Mouse (Mus musculus) ES-Bruce4 (cell line): ENCODE measurements around the gene Bicdl1. TPM values are rescaled to one million over a fixed set of nuclear protein-coding genes. Genes with fewer than 3 reads are reported as not detected.

ENCODE experiments used
- H3K27ac ChIP-seq: 2 replicates; pipeline ENCODE4 v1.5.1; 2012; ENCODE audit warnings: low read length, inconsistent platforms; ENCODE audit not compliant: insufficient read depth
- H3K27me3 ChIP-seq: 2 replicates; pipeline ENCODE4 v1.6.1; 2012; ENCODE audit warnings: mild to moderate bottlenecking, low read length, inconsistent platforms; ENCODE audit not compliant: control insufficient read depth, poor library complexity, insufficient read depth, severe bottlenecking
- H3K36me3 ChIP-seq: 2 replicates; pipeline ENCODE4 v1.6.1; 2012; ENCODE audit warnings: inconsistent platforms, mild to moderate bottlenecking, low read length, moderate library complexity; ENCODE audit not compliant: control insufficient read depth, poor library complexity, insufficient read depth, severe bottlenecking
- H3K4me1 ChIP-seq: one replicate; pipeline ENCODE4 v1.8.1; 2011; ENCODE audit warnings: low read length; ENCODE audit not compliant: control insufficient read depth, insufficient read depth
- H3K4me3 ChIP-seq: 2 replicates; pipeline ENCODE4 v1.5.1; 2011; ENCODE audit warnings: low read depth, mild to moderate bottlenecking, low read length
- H3K9ac ChIP-seq: 2 replicates; pipeline ENCODE4 v1.6.1; 2012; ENCODE audit warnings: low read depth, mild to moderate bottlenecking, inconsistent platforms; ENCODE audit not compliant: poor library complexity, severe bottlenecking
- H3K9me3 ChIP-seq: replicated peaks from 2 replicates; pipeline ENCODE4 v1.6.1; 2012; ENCODE audit warnings: mild to moderate bottlenecking, low read length, inconsistent platforms; ENCODE audit not compliant: control insufficient read depth, poor library complexity, insufficient read depth, severe bottlenecking
- CTCF ChIP-seq: IDR thresholded peaks from one replicate; pipeline ENCODE4 v1.8.1; 2011; ENCODE audit warnings: low read depth, low read length
- EP300 ChIP-seq: IDR thresholded peaks from 2 replicates; pipeline ENCODE4 v1.6.1; 2011; ENCODE audit warnings: low read depth, low read length; ENCODE audit not compliant: insufficient read depth
- POLR2A ChIP-seq: IDR thresholded peaks from one replicate; pipeline ENCODE4 v1.8.1; 2011; ENCODE audit warnings: low read length; ENCODE audit not compliant: insufficient read depth
- polyA plus RNA-seq: library from polyadenylated mRNA; stranded (reverse); fragments of >200 nt; gene quantifications from 2 replicates; pipeline ENCODE4 v1.2.4, GENCODE M21; 2011; ENCODE audit warnings: low read depth; ENCODE audit not compliant: missing spikeins, insufficient read depth, insufficient read length

Bicdl1 gene
- polyA plus RNA-seq, 1 experiment, result 34.0 TPM

DNA sequence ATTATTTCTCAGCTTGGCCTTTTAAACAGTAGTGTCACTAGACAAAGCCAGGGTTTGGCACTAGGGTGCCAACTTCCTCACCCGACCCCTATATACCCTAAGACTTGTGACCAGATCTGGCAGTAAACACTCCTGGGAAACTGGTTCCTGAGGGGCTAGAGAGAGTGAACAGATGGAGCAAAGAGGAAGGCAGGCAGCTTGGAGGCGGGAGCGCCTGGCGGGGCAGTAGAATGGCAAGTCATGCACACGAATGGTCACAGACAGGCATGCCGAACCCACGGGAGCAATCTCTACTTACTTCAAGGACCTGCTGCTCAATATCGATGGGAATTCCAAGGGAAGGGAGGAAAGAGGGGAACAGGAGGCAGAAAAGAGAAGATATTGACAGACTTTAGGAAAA lies 59.6 kb downstream of the Bicdl1 start:
- Histone ChIP-seq H3K9ac (no peak overlapping the region), H3K36me3 (no peaks in the 10 kb centered on the region), H3K4me3 (no peak overlapping the region), H3K27ac (no peak overlapping the region), H3K9me3 (no peaks in the 10 kb centered on the region), H3K27me3 (no peaks in the 10 kb centered on the region), H3K4me1 (no peaks in the 10 kb centered on the region)
- TF ChIP-seq EP300, result no peak
- no peak for TF ChIP-seq CTCF
- no peak for TF ChIP-seq POLR2A

DNA sequence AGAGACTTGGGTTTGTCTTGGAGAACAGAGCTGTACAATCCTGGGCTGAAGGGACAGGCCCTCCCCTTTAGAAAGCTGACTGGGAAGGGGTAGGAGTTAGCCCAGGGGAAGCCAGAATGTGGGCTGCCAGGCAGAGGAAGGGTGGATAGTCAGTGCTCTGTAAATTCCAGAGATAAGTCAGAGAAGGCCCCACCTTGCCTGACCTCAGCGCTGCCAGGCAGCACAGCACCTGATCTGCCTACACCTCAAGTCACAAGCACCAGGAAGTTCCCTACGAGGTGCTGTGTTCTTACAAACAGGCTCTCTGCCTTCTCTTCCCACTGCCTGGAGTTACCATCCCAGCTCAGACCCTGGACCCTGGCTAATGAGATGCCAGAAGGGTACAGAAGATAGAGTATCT lies 61.0 kb downstream of the Bicdl1 start:
- Histone ChIP-seq H3K27ac (no peak overlapping the region), H3K36me3 (no peaks in the 10 kb centered on the region), H3K9me3 (no peaks in the 10 kb centered on the region), H3K4me3 (no peak overlapping the region), H3K4me1 (no peaks in the 10 kb centered on the region), H3K27me3 (no peaks in the 10 kb centered on the region), H3K9ac (no peak overlapping the region)
- TF ChIP-seq POLR2A (no peak), EP300 (no peak)

DNA sequence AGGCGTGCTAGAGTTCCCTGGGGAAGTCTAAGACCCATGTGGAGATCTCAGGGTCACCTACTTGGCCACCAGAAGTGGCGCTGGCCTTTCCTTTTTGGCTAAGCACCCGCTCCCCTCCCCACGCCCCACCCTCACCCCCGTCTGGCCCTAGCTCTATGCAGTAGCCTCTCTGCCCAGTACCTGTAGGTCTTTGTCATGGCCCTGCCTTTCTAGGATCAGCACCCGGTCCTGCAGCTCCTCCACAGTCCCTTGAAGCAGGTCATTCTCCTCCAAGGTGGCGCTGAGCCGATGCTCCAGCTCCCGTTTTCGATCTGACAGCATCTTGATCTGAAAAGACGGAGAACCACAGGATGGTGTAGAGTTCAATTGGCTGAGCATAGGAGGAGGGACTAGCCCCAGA lies 61.4 kb downstream of the Bicdl1 start:
- H3K27ac ChIP-seq, result no peak overlapping the region
- H3K4me1 ChIP-seq, result no peaks in the 10 kb centered on the region
- no peak overlapping the region for H3K4me3 ChIP-seq
- TF ChIP-seq POLR2A, result no peak
- no peak for TF ChIP-seq CTCF
- TF ChIP-seq EP300, result no peak
- H3K9ac ChIP-seq, result no peak overlapping the region
- no peaks in the 10 kb centered on the region for H3K27me3 ChIP-seq
- no peaks in the 10 kb centered on the region for H3K36me3 ChIP-seq
- no peaks in the 10 kb centered on the region for H3K9me3 ChIP-seq

DNA sequence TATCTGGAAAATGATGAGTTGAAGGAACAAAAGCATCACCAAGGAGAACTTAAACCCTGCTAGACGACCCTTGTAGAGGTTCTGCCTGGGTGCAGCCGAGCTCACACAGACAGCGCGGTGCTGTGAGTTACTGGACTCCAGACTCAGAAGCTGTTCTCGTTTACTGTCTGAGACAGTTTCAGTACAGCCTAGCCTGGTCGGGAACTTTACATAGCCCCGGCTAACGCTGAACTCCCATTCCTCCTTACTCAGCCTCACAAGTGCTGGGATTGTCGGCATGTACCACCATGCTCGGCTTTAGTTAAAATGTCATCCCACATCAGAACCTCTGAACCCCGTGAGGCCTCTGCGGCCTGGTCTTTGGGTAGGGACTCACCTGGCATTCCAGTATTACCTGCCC lies 62.4 kb downstream of the Bicdl1 start:
- Histone ChIP-seq H3K4me3 (no peak overlapping the region), H3K36me3 (no peaks in the 10 kb centered on the region), H3K27me3 (no peaks in the 10 kb centered on the region), H3K9ac (no peak overlapping the region), H3K27ac (no peak overlapping the region), H3K4me1 (no peaks in the 10 kb centered on the region), H3K9me3 (no peaks in the 10 kb centered on the region)
- TF ChIP-seq POLR2A (no peak), CTCF (no peak), EP300 (no peak)

DNA sequence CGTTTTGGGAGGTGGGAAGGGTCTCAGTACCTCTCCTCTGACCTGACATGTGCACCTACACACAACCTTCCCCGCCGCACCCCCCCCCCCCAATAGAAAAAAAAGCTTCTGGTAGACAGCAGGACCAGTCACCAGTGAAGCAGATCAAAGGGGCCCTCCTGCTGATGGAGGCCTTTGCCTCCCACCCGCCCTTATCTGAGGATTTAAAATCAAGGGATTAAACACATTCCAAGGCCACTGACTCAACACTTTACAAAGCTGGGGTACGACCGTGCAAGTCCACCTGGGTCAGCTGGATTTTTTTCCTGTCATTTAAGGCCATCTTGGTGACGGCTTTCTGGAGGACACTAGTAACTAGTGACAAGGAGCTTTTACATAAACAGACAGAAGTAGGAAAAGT lies 63.5 kb downstream of the Bicdl1 start:
- Histone ChIP-seq H3K36me3 (no peaks in the 10 kb centered on the region), H3K4me3 (no peak overlapping the region), H3K27me3 (no peaks in the 10 kb centered on the region), H3K27ac (no peak overlapping the region), H3K4me1 (no peaks in the 10 kb centered on the region), H3K9ac (no peak overlapping the region), H3K9me3 (no peaks in the 10 kb centered on the region)
- TF ChIP-seq POLR2A, result no peak
- TF ChIP-seq CTCF, result no peak
- no peak for TF ChIP-seq EP300

DNA sequence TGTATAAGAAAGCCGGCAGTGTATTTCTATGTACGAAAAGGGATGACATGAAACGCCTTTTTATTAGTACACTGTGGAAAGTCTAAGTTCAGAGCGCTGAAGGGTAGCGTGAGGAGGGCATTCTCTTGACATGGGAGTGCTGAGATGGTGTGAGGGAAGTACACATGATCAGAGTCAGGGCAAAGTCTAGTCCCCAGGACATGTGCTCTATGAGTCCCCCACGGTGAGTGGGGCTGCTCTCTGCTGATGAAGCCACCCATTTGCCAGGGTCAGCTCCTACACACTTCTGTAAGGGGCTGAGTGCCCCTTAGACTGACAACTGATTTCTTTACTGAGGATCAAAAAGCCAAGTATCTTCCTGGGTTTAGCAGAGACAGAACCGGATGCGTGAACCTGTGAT lies 64.2 kb downstream of the Bicdl1 start:
- Histone ChIP-seq H3K4me3 (no peak overlapping the region), H3K9me3 (no peaks in the 10 kb centered on the region), H3K36me3 (no peaks in the 10 kb centered on the region), H3K9ac (no peak overlapping the region), H3K27ac (no peak overlapping the region), H3K4me1 (no peaks in the 10 kb centered on the region), H3K27me3 (no peaks in the 10 kb centered on the region)
- no peak for TF ChIP-seq CTCF
- no peak for TF ChIP-seq EP300
- TF ChIP-seq POLR2A, result no peak
